Mouse (Mus musculus): ENCODE measurements around the gene Tmem120a.

Tmem120a gene

DNA sequence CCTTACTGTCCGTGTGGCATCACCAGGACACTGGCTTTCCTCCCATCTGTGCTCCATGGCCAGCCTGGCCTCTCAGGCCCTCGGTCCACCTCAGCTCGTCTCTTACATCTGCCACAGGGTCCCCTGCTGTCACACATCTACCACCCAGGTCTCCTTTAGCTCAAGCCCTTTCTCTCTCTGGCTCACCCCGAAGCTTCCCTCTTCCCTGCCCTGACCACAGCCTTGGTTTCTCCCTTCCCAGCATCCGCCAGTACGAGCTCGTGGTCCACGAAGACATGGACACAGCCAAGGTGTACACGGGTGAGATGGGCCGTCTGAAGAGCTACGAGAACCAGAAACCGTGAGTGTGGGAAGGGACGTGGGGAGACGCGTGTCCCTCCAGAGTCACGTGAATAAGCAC is 12.9 kb downstream of the Tmem120a start:
- no peak for DNase-seq (ENCODE audit: low read depth)

DNA sequence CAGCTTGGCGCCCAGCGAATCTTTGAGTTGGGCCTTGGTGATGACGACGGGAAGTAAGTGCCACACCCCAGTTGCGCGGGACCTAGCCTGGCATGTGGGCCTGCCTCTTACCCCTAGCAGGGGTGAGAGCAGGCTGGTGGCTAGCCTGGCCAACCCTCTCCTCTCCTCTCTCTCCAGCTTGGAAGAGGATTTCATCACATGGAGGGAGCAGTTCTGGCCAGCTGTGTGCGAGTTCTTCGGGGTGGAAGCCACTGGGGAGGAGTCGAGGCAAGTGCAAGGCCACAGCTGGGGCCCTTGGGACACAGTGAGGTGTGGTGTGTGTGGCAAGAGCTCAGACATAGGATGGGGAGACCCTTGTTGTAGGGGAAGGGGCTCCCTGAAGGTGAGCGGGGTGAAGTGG is 13.3 kb downstream of the Tmem120a start:
- DNase-seq (ENCODE audit: low read depth) = no peak

DNA sequence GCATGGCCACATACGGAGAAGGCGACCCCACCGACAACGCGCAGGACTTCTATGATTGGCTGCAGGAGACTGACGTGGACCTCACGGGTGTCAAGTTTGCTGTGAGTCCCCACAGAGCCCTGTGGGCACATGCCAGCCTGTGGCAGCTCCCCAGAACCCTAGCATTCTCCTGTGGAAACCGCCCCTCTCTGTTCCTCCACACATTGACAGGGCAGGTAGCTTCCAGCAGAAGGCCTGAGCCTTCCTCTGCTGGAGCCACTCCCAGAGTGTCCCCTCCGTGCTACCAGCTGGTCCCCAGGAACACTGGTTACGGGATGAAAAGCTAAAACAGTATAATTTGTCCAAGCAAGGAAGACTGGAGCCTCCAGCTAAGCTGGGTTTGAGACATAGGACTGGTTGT is 14.0 kb downstream of the Tmem120a start:
- DNase-seq (ENCODE audit: low read depth) = no peak

DNA sequence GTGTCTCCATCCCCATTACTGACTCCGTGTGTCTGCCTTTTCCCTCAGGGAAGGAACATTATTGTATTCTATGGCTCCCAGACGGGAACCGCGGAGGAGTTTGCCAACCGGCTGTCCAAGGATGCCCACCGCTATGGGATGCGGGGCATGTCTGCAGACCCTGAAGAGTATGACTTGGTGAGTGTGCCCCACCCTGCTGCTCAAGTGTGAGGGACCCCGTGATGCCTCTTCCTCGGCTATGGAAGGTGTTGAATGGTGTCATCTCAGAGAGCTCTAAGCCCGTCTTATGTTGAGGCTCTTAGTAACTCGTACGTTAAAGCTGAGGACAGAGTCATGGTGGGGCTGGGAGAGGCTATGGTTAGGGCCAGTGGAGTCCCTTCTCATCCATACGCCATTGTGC is 14.9 kb downstream of the Tmem120a start:
- DNase-seq (ENCODE audit: low read depth) = no peak

DNA sequence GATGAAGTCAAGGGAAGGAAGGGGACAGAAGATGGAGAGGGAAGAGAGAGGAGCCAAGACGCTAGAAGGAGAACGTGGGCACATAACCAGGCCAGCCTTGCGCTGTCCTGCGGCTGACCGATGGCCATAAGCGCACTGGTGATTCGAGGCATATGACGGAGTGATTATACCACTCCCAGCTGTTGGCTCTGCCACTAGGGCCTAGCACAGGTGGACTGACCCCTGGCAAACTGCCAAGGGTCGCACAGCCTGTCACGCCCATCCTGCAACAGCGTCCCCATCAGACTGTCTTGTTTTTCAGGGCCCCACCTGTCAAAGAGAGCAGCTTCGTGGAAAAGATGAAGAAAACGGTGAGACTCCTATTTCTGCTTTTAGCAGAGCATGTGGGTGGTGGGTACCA is 15.9 kb downstream of the Tmem120a start:
- DNase-seq (ENCODE audit: low read depth) = no peak

DNA sequence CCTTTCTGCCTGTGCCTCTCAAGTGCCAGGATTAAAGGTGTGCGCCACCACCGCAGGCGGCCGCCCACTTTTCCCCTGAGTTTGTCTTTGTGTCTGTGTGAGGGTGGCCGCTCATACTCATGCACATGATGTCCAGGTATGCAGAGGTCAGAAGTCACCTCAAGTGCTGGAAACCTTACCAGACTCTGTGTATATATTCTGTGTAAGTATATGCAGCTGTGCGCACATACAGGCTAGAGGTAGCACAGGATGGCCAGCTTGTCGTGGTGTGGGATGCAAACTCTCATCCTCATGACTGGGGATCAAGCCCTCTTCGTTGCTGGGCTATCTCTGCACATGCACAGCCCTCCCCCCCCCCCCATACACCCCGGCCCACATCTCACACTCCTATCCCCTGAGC is 16.4 kb downstream of the Tmem120a start:
- DNase-seq (ENCODE audit: low read depth) = no peak

DNA sequence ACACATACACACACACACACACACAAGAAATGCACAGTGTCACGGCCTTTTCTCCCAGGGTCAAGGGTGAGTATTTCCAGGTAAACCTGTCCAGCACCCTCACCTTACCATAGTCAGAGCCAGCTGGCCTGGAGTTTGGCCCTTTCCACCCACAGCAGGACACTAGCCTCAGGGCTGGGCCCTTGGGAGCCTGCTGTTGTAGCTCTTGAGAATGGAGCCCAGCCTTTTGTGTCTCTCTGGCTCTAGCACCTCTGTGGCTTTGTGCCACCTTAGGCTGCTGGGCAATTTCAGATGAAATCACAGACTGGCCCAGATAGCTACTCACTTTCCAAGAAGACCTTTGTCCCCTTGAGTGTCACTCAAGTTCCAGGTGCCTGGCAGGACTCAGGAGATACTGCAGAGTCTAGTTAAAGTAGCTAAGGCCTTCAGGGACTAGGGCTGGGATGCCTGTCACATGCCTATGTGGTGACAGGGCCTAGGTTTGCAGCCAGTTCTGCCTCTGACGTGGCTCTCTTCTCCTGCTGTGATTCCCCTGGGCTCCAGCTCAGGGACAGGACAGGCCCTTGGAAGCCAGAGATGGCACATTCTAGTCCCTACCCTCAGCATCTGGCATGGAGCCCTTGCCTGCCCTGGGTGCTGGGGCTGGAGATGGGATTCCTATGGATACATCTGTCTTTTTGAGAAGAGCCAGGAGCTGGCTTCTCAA is 17.5 kb downstream of the Tmem120a start:
- DNase-seq (ENCODE audit: low read depth) = no peak

DNA sequence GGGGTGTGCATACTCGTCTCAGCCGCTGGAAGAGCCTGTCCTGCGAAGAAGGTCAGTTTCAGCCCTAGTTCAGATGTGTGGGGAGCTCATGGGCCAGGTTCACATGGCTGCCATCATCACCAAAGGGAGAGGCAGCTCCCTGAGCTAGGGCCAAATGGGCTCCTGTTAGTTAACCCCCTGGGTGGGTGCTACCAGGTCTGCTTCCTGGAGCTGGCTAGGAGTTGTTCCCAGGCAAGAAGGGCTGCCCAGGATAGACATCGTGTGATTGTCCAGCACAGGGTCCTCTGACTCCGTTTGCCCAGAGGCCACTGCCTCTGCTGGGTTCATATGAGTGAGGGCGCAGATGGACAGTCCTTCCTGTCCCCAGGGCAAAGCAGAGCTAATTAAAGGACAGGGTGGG is 18.3 kb downstream of the Tmem120a start:
- DNase-seq (ENCODE audit: low read depth) = no peak

DNA sequence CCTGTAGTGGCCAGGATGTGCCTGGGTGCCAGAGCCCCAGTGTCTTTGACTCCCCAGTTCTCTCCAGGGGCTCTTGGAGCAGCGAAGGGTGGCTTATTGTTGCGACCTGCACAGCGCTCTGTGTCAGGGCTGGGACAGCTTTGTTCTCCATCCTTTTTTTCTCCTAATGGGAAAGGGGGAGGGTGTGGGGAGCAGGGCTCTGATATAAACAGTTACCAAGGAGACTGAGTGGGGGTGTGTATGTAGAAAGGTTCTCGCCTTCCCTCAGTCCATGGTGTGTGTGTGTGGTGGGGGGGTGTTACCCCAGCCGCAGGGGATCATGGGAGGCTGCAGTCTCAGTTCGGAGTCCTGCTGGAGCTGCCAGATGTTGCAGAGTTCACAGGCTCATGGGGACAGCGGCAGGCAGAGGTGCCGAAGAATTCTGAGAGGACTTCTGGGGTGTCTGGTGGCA is 18.8 kb downstream of the Tmem120a start:
- DNase-seq (ENCODE audit: low read depth) = no peak

DNA sequence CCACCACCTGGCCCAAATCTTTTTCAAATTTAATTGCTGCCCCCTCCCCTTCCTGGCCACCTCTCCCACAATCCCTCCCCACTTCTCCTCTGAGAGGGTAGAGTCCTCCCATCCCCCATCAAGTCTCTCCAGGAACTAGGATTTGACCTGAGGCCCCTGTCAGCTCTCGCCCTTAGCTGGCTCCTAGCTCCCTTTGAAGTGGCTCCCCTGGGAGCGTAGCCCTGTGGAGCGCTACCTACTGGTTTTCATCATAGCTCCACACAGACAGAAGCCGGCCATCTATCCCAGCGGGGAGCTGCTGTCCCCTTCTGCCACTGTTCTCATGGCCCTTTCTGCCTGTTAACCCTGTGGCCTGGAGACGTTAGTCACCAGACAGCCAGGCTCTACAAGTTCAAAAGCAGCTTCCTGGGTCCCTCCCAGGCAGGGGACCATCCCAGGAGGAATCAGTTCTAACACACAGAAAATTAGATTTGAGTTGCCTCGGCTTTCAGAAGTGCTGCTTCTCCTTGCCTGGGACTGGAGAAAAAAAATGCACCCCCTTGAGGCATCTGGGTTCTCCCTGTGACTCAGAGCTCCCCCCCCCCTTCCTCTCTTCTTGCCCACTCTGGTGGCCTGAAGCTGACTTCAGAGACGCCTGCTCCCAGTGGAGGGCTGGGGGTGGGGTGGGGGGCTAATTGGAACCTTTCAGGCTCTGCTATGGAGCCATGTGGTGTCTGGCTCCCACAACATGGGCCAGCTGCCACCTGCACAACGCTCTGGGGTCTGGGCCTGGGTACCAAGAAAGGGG is 19.5 kb downstream of the Tmem120a start:
- DNase-seq (ENCODE audit: low read depth) = no peak

DNA sequence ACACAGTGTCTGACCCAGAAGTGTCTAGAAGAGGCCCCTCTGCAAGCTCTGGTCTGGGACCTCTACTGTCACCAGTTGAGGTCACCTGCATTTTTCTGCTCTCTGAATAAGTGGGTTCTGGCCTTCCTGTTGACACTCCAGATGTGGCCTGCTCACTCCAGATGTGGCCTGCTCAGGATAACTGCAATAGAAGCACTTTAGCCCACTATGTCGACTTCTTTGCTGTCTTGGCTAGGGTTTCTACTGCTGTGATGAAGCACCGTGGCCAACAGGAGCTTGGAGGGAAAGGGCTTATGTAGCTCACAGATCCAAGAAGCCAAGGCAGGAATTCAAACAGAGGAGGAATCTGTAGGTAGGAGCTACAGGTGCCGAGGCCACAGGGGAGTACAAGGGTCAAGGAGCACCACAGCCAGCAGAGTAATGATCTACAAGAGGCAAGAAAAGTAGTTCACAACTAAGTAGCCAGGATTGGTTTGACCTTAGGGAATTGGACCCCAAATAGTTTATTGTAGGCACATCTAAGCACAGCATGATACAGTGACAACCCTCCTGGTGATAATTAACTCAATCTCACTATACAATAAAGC is 21.0 kb downstream of the Tmem120a start:
- DNase-seq (ENCODE audit: low read depth) = no peak

DNA sequence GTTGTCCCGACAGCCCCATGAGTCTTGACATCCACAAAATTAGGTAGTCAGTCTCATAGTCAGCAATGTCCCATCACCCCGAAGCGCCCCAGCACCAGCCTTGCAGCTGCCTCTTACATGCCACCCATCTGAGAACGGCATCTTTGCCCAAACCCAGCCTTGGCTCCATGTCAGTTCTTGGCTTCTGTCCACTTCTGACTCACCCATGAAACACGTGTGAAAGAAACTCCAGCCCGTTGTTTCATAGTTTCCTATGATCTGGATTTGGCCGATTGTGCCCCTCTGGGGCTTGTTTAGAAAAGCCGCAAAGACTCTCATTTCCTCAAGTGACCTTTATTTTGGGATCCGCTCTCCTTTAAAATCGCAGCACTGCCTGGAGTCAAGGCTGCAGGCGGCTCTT is 22.1 kb downstream of the Tmem120a start:
- no peak for DNase-seq (ENCODE audit: low read depth)

DNA sequence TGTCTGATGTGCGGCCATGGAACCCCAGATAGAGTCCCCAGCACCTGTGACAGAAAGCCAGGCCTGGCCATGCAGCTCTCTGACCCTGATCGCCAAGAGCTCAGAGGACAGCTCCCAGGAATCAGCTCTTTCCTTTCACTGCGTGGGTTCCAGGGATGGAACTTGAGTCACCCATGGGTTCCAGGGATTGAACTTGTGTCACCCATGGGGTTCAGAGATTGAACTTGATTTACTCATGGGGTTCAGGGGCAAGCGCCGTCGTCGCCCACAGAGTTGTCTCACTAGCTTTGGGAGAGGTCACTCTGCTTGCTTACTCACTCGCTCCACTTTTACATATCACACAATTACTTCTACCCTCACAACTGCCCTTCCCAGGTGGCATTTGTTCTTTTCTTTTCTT is 23.2 kb downstream of the Tmem120a start:
- DNase-seq (ENCODE audit: low read depth) = no peak

DNA sequence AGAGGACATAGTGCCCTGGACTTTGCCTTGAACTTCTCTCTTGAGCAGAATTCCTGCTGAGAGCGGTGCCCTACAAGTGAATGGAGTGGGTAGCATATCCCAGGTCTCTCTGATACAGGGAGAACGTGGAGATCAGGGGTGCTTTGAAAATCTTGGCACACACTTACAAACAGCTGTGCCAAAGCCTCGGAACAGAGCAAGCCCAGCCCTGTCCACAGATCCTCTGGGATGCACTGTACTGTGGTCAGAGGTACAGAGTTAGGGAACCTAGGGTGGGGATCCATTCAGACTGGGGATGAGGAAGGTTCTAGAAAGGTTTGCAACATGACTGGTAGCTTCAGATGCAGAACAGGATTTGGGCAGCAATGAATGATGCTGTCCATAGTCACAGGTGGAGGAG is 24.1 kb downstream of the Tmem120a start:
- no peak for DNase-seq (ENCODE audit: low read depth)

DNA sequence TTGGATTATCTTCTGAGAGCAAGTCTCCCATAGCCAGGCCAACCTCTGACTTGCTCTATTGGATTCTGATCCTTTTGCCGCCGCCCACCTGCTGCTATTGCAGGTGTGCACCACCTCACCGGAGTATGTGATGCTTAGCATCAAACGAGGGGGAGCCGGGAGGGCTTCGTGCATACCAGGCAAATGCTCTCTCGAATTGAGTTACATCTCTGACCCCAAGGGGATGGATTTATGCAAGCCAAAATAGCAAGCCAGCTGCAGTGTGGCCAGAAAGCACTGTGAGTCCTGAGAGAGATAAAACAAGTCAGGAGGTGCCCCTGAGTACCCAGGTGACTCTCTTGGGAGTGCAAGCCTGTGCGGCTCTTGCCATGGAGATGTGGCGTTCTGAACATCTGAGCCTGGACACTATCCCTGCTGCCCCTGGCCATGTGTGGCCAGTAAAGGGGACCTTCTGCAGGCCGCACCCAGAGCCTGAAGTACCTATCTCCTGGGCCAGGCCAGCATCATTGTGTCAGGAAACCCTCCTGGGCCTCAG is 24.6 kb downstream of the Tmem120a start:
- no peak for DNase-seq (ENCODE audit: low read depth)

DNA sequence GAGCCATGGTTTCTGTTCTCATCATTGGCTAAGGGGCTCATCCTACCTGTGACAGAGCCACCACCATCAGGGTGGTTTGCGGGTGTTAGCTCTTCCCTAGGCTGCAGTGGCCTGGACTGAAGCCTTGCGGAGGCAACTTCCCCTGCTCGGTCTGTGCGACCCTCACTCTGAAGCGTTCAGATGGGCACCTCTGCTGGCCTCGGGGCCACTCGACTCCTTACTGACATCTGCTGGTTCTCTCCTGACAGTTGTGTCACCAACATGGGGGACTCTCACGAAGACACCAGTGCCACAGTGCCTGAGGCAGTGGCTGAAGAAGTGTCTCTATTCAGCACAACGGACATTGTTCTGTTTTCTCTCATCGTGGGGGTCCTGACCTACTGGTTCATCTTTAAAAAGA is 28.6 kb downstream of the Tmem120a start:
- DNase-seq (ENCODE audit: low read depth) = no peak

DNA sequence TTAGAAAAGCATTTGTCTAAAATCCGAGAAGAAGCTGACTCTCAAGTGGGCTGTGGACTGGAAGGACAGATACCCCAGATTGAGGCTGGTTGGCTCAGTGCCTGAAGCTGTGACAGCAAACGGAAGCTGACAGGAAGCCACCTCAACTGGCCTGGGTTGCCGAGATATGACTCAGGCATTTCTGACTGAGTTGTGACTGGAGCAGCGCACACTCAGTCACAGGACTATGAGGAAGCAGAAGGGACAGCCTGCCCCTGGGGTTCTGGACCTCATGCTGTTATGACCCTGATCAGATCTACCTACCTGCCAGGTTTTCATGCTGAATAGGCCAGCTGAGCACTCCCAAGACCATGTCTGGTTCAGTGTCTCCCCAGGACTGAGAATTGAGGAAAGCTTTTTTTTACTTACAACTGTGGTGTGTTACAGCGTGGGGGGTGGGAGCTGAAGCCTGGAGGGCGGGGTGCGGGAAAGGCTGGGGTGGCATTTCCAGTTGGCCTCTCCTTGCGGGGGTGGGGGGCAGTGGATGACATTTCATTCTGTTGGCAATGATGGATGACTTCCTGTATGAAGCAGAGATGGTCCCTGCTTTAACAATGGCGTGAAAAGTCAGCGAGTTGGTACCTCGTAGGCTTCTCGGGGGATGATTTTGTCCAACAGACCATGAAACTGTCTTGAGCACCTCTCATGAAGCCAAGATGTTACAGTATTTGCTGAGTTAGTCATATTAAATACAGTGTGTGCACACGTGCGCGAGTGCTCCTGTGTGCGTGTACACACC is 30.6 kb downstream of the Tmem120a start:
- DNase-seq (ENCODE audit: low read depth) = peak; percentile 85

DNA sequence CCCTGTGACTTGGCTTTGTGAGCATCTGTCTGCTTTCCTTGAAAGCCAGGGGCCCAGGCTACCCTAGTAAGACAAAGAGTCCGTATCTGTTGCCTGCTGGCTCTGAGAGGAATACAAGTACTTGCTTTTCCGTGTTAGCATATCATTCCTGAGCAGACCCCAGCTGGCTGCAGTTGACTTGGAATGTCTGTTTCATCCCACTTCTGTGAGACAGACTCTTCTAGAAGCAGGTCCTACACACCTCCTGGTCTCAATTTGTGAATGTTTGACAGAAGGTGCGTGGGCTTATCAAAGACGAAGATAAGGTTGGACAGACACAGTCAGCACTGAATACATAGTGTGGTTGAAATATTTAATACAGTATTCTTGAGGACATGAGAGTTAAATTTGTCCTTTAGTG is 31.4 kb downstream of the Tmem120a start:
- no peak for DNase-seq (ENCODE audit: low read depth)

DNA sequence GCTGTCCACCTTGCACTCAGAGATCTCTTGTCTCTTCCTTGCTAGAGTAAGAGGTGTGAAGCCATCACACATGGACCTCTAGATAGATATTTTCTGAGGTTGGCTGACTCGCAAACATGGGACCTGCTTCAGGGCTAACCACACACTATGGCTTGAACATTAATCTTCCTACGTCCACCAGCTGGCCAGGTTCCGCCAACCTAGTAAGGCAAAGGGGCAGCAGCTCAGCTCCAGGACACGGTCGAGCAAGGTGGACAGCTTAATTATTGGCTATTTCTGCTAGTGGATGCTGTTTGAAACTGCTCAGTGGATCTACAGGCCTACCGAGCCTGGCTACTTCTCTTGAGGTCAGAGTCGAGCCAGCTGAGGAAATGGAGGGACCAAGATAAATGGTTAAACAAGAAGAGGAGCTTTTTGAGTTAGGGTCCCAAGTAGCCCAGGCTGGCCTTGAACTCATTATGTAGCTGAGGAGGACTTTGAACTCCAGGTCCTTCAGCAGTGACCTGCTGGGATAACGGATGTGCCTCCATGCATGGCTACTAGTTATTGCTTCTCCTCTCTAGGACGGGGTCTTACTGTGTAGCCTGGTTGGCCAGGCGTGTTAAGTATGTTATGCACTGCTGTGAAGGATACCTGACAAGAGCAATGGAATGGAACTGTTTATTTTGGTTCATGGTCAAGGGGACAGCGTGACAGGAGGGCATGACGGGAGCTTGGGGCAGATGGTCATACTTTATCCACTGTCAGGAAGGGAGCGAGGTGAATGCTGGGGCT is 32.5 kb downstream of the Tmem120a start:
- no peak for DNase-seq (ENCODE audit: low read depth)

DNA sequence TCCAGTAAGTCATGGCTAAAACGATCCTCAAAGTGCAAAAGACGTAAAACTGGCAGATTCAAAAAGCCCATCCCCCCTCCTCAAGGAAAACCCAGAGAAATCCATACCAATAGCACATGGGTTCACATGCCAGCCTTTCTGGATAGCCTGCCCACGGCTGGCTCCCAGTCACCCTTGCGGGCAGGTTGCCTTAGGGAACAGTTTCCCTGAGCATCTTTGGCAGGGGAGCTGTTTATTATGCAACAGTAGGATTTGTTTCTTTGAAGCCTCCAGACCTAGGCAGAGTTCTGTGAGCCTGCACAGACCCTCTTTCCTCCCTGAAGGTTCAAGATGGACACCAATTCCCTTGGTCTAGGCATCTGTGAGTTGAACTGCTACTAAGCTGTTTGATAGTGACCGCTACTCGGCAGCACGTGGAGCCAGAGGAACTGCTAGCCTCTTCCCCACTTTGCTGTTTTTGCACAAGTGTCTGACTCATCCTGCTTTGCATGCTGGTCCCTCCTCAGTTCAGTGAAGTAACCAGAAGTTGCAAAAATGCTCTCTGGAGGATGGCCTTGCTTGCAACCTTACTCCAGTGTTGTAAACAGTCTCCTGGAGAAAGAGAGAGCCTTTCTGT is 33.5 kb downstream of the Tmem120a start:
- DNase-seq (ENCODE audit: low read depth) = no peak

DNA sequence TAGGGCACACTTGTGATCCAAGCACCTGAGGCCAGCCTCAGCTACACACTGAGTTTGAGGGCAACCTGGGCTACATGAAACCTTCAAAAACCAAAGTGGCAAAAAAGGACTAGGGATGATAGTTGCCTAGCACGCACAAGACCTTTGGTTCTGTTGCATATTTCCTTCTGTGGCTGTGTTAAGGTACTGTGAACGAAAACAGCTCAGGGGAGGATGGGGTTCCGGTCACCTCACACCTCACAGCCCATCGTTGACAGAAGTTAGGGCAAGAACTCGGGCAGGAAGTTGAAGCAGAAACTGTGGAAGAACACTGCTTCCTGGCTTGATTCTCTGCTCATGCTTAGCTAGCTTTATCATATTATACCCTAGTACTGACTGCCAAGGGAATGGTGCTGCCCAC is 34.5 kb downstream of the Tmem120a start:
- DNase-seq (ENCODE audit: low read depth) = no peak
